Mouse (Mus musculus) cerebellum, postnatal 10 days (tissue): ENCODE measurements around the gene Thy1.

Experiments used
- DNase-seq, 2 experiments: peaks; one replicate each; pipeline ENCODE4 v3.0.0; 2021; ENCODE audit warnings: mixed read lengths in 2 of 2

Gene Thy1

DNA sequence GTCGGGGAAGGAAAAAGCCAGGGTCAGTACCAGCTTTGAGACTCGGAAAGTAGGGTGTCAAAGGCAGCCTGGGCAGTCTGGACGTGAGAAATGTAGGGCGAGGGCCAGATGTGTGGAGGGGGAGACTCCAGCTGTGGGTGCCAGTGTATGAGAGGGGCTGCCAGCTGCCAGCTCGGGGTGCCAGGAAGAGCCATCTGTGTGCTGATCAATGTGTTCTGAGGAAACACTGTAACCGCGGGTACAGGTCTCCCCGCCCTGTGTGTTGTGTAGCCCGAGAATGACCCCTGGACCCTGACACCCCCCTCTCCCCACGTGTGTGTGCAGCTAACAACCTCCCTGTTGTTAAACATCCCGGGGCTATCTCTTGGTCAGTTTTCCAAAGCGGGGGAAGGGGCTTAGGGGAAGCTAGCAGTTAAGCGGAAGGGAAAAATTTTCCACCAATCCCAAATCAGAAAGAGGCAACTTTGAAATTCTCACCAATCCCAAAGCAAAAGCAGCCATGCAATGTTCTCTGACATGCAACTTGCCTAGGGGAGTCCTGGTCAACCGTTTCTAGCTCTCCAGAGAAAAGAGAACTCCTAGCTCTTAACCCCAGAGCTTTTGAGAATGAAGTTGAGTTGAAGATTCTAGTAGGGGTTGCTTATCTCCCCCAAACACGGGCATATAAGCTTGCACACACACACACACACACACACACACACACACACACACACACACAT, 24.2 kb downstream of the Thy1 start:
- DNase-seq, result no peak

DNA sequence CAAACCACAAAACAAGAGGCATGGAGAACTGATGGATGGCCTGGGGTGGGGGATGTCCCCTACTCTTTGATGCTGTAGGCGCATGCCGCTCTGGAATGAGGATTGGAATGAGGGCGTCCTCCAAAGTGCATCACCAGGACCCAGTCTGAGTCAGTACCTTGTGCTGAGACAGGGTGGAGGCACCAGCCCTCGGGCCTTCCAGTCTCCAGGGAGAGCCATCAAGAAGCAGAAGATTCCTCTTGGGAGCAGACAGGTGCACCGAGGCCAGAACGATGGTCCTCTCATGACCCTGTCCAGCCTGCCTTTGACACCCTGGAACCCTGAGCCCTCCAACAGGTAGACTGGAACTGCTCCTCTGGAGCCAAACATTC, 24.8 kb downstream of the Thy1 start:
- no peak for DNase-seq

DNA sequence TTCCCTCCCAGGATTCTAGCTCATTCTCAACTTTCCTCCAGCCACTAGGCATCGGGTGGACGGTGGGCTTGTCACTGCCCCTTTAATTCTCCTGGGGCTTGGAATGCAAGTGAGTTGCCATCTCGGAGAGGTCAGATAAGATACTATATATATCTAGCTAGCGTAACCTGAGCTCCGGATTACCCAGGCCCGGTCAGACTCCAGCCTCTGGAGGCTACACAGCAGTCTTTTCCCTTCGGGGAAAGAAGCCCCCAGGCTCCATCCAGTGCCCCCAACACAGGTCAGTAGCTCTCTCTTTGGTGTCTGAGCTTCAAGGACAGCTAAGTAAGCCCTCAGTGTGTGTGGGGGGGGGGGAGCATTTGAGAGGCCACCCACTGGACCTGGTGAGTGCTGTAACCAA, 26.1 kb downstream of the Thy1 start:
- DNase-seq, result no peak

DNA sequence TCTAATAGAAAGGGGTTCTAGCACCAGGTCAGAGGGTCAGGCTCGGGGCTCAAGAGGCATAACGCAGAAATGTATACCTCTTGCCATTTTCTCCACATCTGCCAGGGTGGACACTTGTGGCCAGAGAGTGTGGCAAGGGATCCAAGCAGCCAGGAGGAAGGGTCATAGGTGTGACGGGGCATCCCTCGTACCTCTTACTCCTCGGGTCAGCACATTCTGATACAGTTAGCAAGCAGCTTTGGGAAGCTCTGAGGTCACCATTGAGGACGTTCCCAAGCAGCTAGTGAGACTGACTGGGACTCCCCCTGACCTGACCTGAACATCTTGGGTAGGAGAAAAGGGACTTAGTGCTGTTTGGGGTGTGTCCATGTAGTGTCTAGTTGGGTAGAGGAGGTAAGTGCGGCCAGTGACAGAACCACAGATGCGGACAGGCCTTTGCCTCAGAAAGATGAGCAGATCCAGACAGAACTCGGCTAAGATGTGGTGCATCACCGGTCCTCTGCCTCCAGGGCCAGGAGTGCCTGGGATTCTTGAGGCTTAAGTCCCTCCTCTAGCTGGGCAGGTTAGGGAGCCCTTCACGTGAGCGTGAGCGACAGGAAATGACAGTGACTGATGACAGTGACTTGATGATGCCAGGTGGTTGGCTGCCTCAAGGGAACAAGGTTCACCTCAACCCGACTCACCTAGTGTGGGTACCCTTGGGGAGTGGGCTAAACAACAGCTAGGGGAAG, 27.1 kb downstream of the Thy1 start:
- DNase-seq, result no peak

DNA sequence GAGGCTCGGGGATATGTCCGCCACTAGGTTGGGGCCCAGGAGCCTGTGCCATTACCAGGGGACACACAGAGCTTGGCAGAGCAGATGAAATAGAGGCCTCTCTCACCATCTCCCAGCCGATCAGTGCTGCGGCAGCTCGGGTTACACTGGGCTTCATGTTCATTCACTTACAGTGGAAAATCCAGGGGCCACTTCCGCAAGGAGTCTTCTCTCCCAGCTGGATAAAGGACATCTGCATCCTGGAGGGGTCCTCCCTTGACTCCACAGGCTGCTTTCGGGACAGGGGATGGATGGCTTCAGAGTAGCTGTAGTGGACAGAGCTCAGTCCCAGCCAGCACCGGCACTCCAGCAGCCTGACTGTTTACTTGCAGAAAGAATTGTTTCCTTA, 27.7 kb downstream of the Thy1 start:
- DNase-seq, result no peak

DNA sequence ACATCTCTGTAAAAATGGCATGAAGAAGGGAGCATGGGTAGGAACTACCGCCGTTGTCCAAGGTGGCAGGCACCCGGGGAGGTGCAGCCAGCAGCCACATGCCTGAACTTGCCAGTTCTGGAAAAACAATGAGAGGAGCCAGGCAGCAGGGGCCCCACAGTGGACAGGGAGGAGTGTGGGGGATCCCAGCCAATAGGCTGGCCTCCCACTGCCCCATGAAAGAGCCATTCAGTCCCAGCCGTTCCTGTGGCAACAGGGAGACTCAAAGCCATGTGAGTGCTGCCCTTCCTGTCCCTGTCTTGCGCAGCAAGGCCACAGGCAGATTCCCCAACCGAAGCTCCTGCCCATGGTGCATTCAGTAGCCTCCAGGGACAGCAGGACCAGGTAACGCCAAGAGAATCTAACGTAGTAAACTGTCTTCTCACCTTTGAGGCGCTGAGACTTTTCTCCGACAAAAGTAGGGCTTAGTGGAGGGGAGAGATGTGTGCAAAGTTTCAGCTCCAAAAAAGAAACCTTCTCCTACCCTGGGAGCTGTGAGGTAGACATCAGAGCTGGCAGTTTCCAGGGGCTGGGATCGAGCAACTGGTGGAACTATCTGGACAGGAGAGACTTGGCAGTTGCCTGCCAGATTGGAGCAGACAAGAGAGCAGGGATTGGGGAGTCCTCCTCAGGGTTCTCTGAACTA, 28.9 kb downstream of the Thy1 start:
- DNase-seq, result peak in 1 of 2 experiments; percentile 54

DNA sequence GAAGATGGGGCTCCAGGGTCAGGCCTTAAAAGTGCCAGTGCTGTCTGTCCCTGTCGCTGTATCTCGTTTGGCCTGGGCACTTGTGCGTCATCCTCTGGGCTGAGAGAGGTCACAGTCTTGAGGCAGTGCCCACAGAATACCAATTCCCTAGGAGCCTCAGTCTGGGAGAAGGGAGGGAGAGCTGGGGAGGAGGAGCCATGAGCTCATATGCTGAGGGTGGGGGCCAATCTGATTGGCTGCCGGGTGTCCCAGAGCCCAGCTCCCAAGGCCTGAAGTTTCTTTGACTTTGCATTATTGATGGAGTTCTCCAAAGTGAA, 29.4 kb downstream of the Thy1 start:
- peak in 1 of 2 experiments; percentile 38 for DNase-seq

DNA sequence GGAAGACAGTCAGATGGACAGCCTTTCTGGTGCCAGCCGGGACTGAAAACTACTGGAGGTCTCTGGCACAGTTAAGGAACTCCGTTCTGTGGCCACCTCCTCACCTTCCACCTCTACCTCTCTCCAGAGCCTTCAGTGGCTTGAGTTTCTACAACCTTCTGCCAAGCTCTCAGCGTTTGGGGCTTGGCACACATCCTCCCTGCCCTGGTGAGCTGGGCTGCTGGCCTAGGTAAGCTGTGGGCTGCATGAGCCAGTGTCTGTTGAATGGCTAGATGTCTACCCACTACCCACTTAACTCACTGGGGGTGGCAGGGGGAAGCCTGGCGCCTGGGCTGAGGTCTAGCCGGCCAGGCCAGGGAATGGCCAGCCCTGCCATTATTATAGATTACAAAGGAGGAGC, 29.9 kb downstream of the Thy1 start:
- peak; percentile 64 to 76 for DNase-seq

DNA sequence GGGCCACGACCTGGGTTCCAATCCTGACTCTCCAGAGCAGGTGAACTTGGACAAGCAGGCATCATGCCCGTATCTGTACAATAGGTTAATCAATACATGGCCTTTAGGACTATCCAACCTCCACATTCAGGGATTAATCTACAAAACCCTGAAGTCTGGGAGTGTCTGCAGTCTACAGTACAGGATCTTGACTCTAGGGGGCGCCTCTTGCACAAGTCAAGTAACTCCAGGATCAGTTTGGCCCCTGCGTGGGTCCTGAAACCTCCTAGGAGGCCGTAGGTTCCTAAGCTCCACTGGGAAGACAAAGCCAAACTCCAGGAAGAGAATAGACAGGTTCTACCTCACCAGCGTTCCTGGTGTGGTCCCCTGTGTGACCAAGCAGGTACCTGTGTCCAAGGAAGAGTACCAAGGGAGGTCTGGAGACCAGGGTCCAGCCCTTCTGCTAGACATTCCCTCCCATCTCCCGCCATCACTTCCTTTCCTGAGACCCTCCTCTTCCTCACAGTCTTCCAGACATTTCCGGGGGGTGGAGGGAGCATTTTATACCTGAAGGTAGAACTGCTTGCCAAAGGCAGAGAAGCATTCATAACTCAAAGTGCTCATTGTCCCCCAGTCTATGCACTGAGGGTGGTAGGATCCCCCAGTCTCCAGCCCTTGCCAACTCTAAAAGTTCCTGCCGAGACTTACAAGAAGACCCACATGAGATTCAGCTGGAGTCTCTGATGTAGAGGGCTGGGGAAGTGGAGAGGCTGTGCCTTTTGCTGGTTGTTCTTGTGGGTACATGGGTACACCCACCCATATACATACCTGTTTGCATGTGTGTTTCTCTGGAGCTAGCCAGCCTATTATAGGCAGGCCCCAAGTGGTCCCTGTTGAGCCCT, 31.5 kb downstream of the Thy1 start:
- peak; percentile 56 to 66 for DNase-seq

DNA sequence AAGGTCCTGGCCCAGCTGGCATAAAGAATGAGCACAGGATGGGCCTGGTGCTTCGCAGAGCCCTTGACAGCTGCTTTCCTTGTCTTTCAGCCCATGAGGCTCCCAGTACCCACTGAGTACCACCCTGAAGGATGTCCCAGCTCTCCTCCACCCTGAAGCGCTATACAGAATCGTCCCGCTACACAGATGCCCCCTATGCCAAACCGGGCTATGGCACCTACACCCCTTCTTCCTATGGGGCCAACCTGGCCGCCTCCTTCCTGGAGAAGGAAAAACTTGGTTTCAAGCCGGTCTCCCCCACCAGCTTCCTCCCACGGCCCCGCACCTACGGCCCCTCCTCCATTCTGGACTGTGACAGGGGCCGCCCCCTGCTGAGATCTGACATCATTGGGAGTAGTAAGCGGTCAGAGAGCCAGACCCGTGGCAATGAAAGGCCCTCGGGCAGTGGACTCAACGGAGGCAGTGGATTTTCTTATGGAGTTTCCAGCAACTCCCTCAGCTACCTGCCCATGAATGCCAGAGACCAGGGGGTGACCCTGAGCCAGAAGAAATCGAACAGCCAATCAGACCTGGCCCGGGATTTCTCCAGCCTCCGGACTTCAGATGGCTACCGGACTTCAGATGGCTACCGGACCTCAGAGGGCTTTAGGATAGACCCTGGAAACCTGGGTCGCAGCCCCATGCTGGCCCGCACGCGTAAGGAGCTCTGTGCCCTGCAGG, 32.3 kb downstream of the Thy1 start:
- DNase-seq, result peak; percentile 49 to 53

DNA sequence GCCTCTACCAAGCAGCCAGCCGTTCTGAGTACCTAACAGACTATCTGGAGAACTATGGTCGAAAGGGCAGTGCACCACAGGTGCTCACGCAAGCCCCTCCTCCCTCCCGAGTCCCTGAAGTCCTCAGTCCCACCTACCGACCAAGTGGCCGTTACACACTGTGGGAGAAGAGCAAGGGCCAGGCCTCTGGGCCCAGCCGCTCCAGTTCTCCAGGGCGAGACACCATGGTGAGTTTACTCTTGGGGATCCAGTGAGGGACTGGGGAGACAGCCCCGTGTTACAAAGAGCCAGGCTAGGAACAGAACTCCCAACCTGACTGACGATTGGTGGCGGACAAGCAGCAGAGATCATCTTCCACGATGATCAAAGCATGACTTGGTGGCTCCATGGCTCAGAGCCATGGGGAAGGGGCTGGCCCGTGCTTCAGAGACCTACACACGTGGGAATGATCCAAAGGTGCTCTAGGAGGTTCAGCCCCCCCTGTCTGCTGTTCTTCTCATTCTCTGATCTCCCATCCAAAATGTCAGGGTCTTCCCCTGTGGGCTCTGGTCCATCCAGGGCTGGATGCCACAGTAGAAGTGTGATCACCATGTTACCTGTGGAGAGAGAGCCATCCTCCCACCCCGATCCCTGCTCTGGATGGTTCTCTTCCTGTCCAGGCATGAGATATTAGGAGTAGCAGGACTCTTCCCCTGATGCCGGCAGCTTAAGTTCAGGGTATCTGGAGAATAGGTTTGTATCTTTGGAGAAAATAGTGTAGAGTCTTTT, 33.0 kb downstream of the Thy1 start:
- DNase-seq, result no peak

DNA sequence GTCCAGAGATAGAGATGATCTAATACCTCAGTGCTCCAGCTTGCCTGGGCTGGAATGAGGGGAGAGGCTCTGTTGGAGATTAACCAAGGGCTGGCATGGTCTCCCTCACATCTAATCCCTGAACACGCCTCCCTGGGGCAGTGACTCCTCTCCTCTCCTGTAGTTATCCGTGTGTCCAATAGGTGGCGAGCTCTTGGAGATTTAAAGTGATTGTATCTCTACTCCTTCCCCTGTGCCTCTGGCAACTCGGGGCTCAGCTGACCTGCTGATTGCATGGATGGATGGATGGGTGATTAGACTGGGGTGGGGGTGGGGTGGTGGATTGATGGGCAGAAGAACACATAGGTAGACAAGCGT, 33.6 kb downstream of the Thy1 start:
- DNase-seq, result peak; percentile 83 to 86

DNA sequence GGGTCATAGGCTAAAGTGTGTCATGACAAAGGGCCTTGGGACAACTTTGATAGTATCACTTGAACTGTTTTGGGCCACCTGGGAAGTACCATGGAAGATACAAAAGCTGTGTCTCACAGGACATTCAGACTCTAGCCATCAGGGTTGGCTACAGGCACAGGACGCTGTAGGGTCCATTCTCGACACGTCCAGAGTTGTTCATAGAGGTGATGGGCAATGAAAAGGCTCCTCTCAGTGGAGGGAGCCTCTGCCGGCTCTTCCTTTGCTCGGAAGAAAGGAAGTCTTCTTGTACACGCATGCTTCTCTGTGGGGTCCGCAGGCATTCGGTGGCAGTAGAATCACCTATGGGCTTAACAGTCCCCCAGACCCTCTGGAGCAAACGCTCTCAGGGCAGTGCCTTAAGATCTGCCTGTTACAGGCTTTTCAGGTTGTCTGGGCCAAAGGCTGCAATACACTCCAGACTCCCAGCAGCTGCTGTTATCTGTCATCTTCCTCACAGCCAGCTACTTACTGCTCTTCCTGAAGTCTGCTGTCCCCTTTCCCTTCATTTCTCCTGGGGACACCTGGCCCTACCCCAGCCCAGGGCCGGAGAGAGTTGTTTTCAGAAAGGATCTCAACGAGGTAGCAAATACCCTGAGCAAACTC, 34.2 kb downstream of the Thy1 start:
- no peak for DNase-seq

DNA sequence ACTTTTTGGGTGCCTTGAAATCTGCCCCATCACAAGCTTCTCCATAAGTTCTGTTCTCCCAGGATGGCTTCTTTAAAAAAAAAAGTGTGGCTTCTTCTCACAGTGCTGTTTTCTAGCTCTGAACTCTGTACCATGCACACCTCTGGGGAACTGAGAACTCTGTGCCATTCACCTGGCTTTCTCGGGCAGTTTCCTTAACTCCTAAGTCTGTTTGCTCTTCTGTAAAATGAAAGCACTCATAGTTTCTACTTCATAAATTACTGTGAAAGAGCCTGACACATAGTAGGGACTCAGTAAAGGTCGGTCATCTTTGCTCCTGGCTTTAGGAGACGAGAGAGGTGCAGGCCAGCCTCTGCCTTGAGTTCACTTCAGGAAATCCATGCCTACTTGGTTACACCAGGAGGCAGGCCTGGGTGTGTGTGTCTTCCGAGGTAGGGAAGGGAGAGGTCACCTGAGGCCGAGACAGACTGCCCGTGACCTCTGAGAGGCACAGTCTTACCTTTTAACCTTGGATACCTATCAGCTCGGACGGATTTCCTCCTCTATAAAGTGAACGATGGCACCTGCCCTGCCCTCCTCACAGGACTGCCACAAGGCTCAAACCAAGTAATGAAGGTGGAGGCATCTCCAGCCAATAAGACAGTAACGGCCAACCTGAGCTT, 35.1 kb downstream of the Thy1 start:
- no peak for DNase-seq

DNA sequence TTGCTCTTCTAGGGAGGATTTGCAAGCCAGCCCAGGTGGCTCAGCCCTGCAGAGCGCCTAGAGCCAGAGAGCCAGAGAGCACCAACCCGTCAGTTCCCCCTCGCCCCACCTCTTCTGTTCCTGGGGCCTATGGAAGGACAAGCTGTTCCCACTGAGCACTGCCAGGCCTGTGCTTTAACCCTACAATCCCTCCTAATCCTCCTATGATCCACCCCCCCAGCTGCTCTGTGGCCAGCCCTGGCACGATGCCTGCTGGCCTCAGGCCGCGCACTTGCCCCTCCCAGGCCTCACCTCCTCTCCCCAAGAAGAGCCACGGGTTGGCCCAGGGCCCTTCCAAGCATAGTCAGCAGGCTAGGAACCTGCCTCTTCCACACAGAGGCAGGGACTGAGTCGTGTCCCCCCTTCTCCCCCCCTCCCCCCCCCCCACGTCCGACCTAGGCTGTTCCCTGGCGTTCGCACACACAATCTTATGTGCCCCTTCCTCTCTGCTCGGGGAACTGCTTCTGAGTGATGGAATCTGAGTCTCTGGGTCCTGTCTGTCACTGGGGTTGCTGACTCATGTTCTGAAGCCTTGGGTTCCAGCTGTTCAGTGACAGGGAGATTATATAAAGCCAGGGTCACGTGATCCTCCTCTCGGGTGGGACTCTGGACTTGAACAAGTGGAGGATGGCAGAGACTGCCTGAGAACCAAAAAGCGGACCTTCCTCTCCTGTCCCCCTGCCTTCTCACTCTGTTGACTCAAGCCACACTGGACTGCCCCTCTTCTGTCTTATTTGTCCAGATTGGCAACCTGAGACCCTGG, 36.0 kb downstream of the Thy1 start:
- peak; percentile 91 to 95 for DNase-seq

DNA sequence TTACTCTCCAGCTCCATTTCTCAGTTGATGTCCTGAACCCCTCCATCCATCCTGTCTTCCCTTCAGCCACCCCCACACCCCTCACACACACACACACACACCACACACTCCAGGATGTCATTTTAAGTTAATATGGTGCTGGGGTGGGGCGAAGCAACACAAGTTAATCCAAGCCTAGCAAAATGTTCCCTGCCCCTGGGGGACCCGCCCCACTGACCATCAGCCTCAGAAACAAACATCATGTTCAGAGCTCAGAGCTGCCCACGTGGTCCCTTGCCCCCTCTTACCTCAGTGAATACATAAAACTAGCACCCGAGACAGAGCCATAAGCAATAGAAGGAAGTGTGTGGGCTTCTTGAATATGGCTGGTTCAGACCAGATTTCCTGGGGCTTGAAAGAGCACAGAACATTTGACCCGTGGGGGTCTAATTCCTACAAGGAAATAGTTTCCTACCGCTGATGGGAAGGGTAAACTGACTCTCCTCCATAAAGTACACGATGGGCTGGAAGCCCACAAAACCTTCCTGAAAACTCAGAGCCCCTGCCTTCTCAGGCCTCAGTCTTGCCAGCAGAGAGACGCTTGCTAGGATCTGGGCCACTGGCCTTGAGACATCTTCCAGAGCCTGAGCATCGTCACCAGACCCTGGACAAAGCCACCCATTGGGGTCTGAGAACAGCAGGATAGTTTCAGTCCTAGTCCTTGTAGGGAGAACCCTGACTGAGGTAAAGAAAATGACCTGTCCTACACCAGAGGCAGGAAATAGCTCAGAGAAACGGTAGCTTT, 37.0 kb downstream of the Thy1 start:
- no peak for DNase-seq

DNA sequence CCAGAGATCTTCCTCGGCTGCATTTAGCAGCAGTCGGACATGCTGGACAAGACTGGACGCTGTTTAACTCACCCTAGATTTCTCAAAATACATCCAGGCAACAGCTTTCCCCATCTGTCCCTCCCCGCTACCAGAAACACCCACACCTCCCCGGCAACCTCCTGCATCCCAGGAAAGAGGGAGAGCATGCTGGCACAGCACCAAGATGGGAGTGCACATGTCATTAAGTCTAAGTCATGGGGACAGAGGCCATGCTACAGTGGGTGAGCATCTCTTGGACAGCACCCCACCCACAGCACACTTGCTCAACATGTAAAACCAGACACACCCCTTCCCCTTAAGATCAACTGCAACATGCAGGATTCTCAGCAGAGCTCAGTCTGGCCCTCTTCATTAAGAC, 37.8 kb downstream of the Thy1 start:
- DNase-seq, result no peak

DNA sequence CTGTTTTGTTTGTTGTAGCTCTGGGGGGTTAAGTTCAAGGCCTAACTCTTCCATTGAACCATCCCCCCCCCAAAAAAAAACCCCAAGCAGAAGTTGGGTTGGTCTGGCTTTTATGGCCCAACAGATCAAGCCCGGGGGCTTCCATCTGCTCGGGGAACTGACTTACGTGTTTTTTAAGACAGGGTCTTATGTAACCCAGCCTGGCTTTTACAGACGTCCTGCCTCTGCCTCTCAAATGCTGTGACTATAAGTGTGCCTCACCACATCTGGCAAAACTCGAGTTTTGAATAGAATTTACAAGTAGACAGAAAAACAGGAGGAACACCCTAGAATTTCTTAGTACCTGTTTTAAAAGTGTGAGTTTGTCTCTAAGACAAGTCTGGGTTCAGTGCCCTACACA, 38.4 kb downstream of the Thy1 start:
- no peak for DNase-seq

DNA sequence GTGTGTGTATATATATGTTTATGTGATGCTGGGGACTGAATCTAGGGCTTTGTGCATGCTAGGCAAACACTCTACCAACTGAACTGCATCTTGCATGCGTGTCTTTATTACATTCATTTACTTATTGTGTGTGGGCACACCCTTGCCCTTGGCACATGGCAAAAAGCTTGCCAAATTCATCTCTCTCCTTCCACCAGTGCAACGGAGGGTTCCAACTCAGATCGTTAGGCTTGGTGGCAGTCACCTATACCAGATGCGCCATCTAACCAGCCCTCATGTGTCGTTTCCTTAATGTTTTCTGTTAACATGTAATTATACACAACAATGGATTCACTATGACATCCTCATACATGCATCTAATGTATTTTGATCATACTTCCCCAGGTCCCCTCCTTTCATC, 39.1 kb downstream of the Thy1 start:
- no peak for DNase-seq
